Mouse (Mus musculus) limb, embryonic 12.5 days (tissue): ENCODE measurements around the gene Nmt1. TPM values are rescaled to one million over a fixed set of nuclear protein-coding genes. Genes with fewer than 3 reads are reported as not detected.
A peak's percentile ranks its signal among the peaks of the same experiment; 100 is the strongest.

Source experiments
- ATAC-seq: fragments of 200-750 bp; cut with Nextera tagmentation; 2 replicates; pipeline ENCODE4 v1.8.0; 2017; ENCODE audit warnings: low read depth, moderate TSS enrichment; ENCODE audit not compliant: insufficient number of reproducible peaks, insufficient read depth, low FRiP score, low TSS enrichment
- H3K27ac ChIP-seq: fragments of 300-500 bp; sonication (generic); 2 replicates; pipeline ENCODE4 v1.5.1; 2016; ENCODE audit warnings: mild to moderate bottlenecking, moderate library complexity
- H3K27me3 ChIP-seq: fragments of 300-500 bp; sonication (generic); 2 replicates; pipeline ENCODE4 v1.6.1; 2016; ENCODE audit warnings: mild to moderate bottlenecking, moderate library complexity
- H3K36me3 ChIP-seq: fragments of 300-500 bp; sonication (generic); 2 replicates; pipeline ENCODE4 v1.6.1; 2016; ENCODE audit warnings: mild to moderate bottlenecking, moderate library complexity
- H3K4me1 ChIP-seq: fragments of 300-500 bp; sonication (generic); replicated peaks from 2 replicates; pipeline ENCODE4 v1.6.1; 2016
- H3K4me2 ChIP-seq: fragments of 300-500 bp; sonication (generic); 2 replicates; pipeline ENCODE4 v1.6.1; 2016; ENCODE audit warnings: mild to moderate bottlenecking, moderate library complexity
- H3K4me3 ChIP-seq: fragments of 300-500 bp; sonication (generic); replicated peaks from 2 replicates; pipeline ENCODE4 v1.5.1; 2016; ENCODE audit warnings: mild to moderate bottlenecking
- H3K9ac ChIP-seq: fragments of 300-500 bp; sonication (generic); replicated peaks from 2 replicates; pipeline ENCODE4 v1.6.1; 2016; ENCODE audit warnings: mild to moderate bottlenecking, moderate library complexity
- H3K9me3 ChIP-seq: fragments of 300-500 bp; sonication (generic); 2 replicates; pipeline ENCODE4 v1.6.1; 2016; ENCODE audit warnings: mild to moderate bottlenecking, moderate library complexity
- WGBS: fragments of 180-500 bp; shearing (Covaris S2); methylation state at CpG from one replicate; pipeline ENCODE4 v1.1.7; 2016; 5-methylcytosine and 5-hydroxymethylcytosine counted together
- polyA plus RNA-seq: library from polyadenylated mRNA; unstranded; fragments of >200 nt; fragmentation: Nextera tagmentation; extraction: Ambion mirVana; gene quantifications from 2 replicates; pipeline ENCODE4 v1.2.1, GENCODE M21; 2016

The Nmt1 gene
- polyA plus RNA-seq, 1 experiment from 2014 or later: 53.7 TPM

DNA sequence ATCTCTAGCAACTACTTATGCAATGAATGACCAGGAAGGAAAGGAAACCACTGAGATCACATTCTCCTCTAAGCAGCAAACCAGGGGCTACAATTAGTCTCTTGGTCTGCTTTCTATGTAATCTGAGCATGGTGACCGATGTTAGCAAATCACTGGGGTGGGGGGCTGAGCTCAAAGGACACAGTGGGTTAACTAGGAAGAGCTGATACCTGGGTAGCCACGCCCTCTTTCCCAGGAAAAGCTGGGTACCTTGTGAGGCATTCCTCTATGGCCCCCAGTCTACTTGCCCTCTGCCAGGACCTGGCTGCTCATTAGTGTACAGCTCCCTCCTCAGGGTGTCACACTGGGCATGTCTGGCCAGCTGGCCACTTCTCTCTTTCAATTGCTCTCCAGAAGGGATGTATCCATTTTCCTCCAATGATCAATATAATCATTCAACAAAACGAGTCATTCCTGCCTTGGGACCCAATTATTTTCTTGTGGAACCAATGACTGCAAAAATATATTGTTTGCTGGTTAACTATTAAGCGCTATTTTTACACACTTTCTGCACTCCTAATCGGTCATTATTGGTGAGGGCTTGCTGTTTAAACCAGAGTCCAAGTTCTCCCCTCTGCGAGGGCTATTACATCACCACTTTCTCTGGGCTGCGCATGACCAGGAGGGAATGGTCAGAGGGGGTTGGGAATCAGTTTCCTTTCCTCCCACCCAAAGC, 21.5 kb upstream of the Nmt1 start:
- 86% methylated on average over 7 of the region's 7 CpGs for WGBS
- no peaks in the 10 kb centered on the region for H3K27me3 ChIP-seq
- H3K27ac ChIP-seq: no peak overlapping the region
- no peak overlapping the region for H3K4me2 ChIP-seq
- H3K4me1 ChIP-seq: 0 out of 2 replicates have a peak, but pooled peaks cover 8% of the 10 kb centered on the region
- no peak overlapping the region for H3K9ac ChIP-seq
- peaks cover 73% of the 10 kb centered on the region for H3K36me3 ChIP-seq
- ATAC-seq: no peak
- H3K9me3 ChIP-seq: no peaks in the 10 kb centered on the region
- H3K4me3 ChIP-seq: no peak overlapping the region

DNA sequence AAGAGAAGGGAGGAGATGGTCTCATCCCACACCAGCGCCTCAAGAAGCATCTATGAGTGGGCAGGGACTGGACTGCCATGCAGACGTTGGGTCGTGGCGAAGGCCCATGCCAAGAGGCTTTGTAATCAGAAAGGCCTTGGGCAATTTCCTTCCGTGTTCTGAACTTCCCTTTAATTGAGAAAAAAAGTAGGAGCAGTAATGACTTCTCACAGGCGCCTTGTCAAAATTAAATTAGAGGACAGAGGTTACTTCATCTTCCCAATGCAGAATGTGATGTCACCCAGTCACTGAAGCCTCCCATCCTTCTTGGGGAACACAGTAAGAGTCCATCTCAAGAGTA, 21.0 kb upstream of the Nmt1 start:
- Histone ChIP-seq H3K27ac (no peak overlapping the region), H3K9ac (no peak overlapping the region), H3K4me2 (no peak overlapping the region), H3K4me3 (no peak overlapping the region), H3K9me3 (no peaks in the 10 kb centered on the region), H3K36me3 (peaks cover 75% of the 10 kb centered on the region), H3K27me3 (no peaks in the 10 kb centered on the region), H3K4me1 (0 out of 2 replicates have a peak, but pooled peaks cover 8% of the 10 kb centered on the region)
- whole genome bisulfite sequencing: 79% methylated on average over 6 of the region's 6 CpGs
- no peak for ATAC-seq

DNA sequence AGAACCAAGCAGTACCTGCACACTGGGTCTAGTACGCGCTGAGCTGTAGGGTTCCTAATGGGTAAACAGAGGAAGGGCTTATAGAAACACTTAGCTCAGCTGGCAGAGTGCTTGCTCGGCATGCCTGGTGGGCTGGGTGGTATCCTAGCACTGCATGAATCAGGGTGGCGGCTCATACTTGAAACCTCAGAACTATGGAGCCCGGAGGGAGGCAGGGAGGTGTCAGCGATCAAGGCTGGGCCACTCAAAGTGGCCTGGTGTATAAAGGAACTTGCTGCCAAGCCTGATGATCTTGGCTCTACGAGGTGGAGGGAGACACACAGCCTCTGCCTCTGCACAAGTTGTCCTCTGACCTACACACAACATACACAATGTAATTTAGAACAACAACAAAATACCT, 19.4 kb upstream of the Nmt1 start:
- no peak; the same call in 1 of the 2 replicates for ATAC-seq
- Histone ChIP-seq H3K9me3 (no peaks in the 10 kb centered on the region), H3K4me2 (no peak overlapping the region), H3K36me3 (peaks cover 74% of the 10 kb centered on the region), H3K4me3 (no peak overlapping the region), H3K27me3 (no peaks in the 10 kb centered on the region), H3K27ac (no peak overlapping the region), H3K4me1 (0 out of 2 replicates have a peak, but pooled peaks cover 6% of the 10 kb centered on the region), H3K9ac (0 out of 2 replicates have a peak overlapping the region, but pooled peaks have one; percentile 18)
- 91% methylated on average over 7 of the region's 7 CpGs for WGBS

DNA sequence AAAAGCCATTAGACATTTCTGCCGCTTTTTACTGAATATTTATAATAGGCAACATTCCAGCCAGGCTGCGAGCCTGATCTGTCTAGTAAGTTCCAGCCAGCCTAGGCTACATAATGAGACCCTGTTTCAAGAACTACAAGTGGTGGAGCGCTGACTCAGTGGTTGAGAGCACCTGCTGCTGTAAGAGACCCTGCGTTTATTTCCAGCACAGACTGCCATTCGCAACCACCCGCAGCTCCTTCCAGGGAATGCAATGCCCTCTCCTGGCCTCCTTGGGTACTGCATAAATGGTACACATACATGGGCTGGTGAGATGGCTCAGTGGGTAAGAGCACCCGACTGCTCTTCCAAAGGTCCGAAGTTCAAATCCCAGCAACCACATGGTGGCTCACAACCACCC, 18.8 kb upstream of the Nmt1 start:
- no peak overlapping the region for H3K9ac ChIP-seq
- no peaks in the 10 kb centered on the region for H3K9me3 ChIP-seq
- H3K27me3 ChIP-seq: no peaks in the 10 kb centered on the region
- H3K36me3 ChIP-seq: peaks cover 72% of the 10 kb centered on the region
- H3K4me2 ChIP-seq: no peak overlapping the region
- 0 out of 2 replicates have a peak, but pooled peaks cover 5% of the 10 kb centered on the region for H3K4me1 ChIP-seq
- no peak for ATAC-seq
- no peak overlapping the region for H3K27ac ChIP-seq
- 94% methylated on average over 8 of the region's 8 CpGs for WGBS
- no peak overlapping the region for H3K4me3 ChIP-seq

DNA sequence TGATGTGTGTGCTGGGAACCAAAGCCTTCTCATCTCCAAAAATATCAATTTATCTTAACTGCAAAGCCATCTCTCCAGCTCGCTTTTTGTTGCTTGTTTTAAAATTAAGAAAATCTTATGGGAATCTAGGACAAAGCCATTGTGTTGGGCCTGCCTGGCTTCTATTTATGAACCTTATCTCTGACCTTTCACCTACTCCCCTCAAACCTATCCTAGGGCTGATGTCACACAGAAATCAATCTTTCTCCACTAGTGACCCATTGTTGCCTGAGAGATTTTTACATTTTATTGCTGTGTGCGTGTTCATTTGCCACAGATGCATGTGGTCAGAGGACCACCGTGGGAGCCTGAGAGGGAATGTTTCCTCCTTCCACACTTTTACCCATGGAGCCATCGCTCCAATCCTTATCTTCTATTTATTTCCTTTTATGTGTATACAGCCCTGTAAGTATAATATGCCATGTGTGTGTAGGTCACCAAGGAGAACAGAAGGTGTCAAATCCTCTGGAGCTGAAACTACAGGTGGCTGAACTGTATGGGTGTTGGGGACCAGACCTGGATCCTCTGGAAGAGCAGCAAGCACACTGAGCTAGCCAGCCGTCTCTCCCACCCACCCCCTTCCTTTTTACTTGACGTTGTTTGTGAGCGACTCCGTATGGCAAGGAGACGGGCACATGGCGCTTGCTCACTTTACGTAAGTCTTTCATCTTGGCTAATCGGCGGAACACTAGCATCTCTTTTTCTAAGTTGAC, 17.4 kb upstream of the Nmt1 start:
- WGBS: 93% methylated on average over 13 of the region's 13 CpGs
- no peak overlapping the region for H3K27ac ChIP-seq
- H3K9me3 ChIP-seq: no peaks in the 10 kb centered on the region
- peaks cover 15% of the 10 kb centered on the region for H3K4me1 ChIP-seq
- no peak overlapping the region for H3K4me3 ChIP-seq
- ATAC-seq: no peak
- H3K9ac ChIP-seq: no peak overlapping the region
- H3K36me3 ChIP-seq: peaks cover 73% of the 10 kb centered on the region
- no peaks in the 10 kb centered on the region for H3K27me3 ChIP-seq
- no peak overlapping the region for H3K4me2 ChIP-seq

DNA sequence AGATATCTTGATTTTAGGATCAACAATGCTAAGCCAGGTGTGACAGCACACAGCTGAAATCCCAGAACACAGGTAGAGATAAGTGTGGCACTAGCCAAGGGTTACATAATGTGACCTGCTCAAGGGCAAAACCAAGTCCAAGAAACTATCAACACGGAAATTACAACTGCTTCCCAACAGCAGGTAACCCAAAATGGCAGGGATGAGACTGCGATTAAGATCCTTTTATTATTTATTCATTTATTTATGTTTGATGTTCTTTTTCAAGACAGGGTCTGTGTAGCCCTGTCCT, 16.8 kb upstream of the Nmt1 start:
- 94% methylated on average over 2 of the region's 2 CpGs for WGBS
- no peak for ATAC-seq
- peaks cover 74% of the 10 kb centered on the region for H3K36me3 ChIP-seq
- H3K4me3 ChIP-seq: no peak overlapping the region
- no peak overlapping the region for H3K4me2 ChIP-seq
- H3K9ac ChIP-seq: no peak overlapping the region
- H3K9me3 ChIP-seq: no peaks in the 10 kb centered on the region
- H3K27ac ChIP-seq: no peak overlapping the region
- peaks cover 20% of the 10 kb centered on the region for H3K4me1 ChIP-seq
- no peaks in the 10 kb centered on the region for H3K27me3 ChIP-seq

DNA sequence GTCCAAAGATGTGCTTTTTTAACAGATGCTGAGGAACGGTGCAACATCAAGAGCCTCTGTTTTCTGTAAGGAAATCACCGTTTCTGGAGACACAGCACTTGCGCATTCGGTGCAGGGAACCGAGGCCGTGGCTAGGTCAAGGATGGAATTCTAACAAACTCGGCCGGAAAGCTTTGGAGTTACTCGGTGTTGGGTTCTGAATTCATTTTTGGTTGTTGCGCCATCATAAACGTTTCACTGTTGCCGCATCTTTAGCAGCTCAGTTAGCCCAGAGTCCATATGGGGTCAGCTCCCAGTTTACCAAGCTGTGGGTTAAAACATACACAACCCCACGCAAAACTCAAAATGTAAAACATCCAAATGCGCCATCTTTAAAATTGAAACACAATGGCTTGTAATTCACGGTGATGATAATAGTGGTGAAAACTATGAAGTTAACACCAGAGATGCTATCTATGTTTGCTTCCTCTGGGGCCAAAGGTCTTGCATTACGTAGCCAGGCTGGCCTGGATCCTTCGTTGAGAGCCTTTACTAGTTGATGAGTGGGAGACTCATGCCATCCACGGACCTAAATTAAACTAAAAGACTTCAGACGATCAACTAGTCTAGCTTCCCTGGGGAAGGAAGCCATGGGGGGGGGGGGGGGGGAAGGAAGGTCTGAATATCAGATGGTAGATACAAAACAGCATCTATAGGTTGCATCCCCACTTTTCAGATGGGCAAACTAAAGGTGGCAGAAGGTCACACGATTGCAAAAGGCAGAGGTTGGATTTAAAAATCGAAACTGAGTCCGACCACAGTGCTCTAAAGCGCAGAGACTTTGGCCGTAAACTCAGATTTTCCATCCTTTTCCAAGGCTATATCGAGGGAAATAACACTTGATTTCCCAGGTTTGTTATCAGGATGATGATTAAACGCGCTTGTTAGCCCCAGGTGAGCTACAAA, 11.8 kb upstream of the Nmt1 start:
- H3K27me3 ChIP-seq: no peaks in the 10 kb centered on the region
- peak overlapping the region; percentile 90 for H3K9ac ChIP-seq
- ATAC-seq: no peak
- 50% methylated on average over 27 of the region's 27 CpGs for WGBS
- H3K27ac ChIP-seq: peak overlapping the region; percentile 95
- peaks cover 38% of the 10 kb centered on the region for H3K36me3 ChIP-seq
- peaks cover 23% of the 10 kb centered on the region for H3K4me1 ChIP-seq
- no peaks in the 10 kb centered on the region for H3K9me3 ChIP-seq
- peak overlapping the region; percentile 68 for H3K4me3 ChIP-seq
- H3K4me2 ChIP-seq: peak overlapping the region; percentile 77

DNA sequence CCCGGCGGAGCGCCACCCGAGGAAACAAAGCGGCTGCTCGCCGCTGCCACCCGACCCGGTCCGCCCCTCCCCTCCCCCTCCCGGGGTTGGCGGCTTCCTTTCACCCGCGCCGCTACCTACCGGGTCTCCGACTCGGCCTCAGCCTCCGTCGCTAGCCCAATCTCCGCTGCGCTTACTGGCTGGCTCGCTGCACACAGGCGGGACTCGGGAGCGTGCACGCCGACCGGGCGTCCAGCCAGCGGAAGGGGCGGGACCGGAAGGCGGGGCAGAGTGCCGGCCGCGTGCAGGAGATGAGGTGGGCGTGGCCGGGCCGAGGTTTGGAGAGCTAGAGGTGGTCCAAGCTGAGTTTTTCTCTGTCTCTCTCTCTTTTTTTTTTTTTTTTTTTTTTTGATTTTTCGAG, 11.1 kb upstream of the Nmt1 start:
- H3K4me3 ChIP-seq: peak overlapping the region; percentile 68
- peak; percentile 96 for ATAC-seq
- under 1% methylated on average over 40 of the region's 41 CpGs for WGBS
- peak overlapping the region; percentile 90 for H3K9ac ChIP-seq
- H3K4me2 ChIP-seq: peak overlapping the region; percentile 77
- H3K4me1 ChIP-seq: peaks cover 23% of the 10 kb centered on the region
- no peaks in the 10 kb centered on the region for H3K9me3 ChIP-seq
- H3K27ac ChIP-seq: peak overlapping the region; percentile 95
- no peaks in the 10 kb centered on the region for H3K27me3 ChIP-seq
- peaks cover 32% of the 10 kb centered on the region for H3K36me3 ChIP-seq

DNA sequence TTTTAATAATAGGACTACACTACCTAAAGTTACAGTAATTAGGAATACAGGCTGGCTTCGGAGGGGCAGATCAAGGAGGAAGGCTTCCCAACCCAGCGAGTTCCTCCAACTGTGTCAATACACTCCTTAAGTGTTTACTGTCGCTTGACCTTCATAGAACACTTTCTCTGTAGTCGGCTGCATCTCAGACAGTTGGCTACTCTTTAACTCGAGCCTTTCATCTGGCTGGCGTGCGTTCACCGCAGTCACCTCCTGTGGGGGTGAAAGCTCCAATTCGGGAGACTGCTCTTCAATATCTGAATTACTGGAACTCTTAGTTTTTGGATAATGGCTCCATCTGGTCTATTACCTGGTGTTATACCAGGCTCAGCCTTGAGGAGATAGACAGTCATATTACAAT, 10.3 kb upstream of the Nmt1 start:
- Histone ChIP-seq H3K27ac (0 out of 2 replicates have a peak overlapping the region, but pooled peaks have one; percentile 17), H3K9ac (no peak overlapping the region), H3K4me2 (no peak overlapping the region), H3K4me1 (peaks cover 23% of the 10 kb centered on the region), H3K36me3 (peaks cover 30% of the 10 kb centered on the region), H3K27me3 (no peaks in the 10 kb centered on the region), H3K4me3 (no peak overlapping the region), H3K9me3 (no peaks in the 10 kb centered on the region)
- WGBS: 72% methylated on average over 9 of the region's 9 CpGs
- ATAC-seq: no peak

DNA sequence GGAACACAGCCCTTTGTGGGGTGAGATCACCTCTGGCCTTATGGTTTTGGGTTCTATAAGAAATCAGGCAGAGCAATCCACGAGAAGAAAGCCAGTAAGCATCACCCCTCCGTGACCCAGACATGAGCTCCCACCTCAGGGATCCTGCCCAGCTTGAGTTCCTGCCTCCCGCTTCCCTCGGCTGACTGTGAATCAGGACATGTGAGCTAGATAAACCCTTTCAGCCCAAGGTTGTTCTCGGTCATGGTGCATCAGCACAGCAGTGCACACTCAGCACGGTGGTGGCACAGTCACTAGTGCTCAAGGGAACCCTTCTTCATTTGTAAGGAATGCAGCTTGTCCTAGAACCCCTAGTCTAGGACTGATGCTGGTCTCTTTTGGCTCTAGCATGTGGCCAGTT, 9.1 kb upstream of the Nmt1 start:
- peaks cover 23% of the 10 kb centered on the region for H3K4me1 ChIP-seq
- H3K4me3 ChIP-seq: no peak overlapping the region
- H3K27ac ChIP-seq: peak overlapping the region; percentile 41; the same call in 1 of the 2 replicates
- H3K9ac ChIP-seq: no peak overlapping the region
- no peaks in the 10 kb centered on the region for H3K9me3 ChIP-seq
- H3K36me3 ChIP-seq: peaks cover 23% of the 10 kb centered on the region
- ATAC-seq: no peak
- no peaks in the 10 kb centered on the region for H3K27me3 ChIP-seq
- H3K4me2 ChIP-seq: no peak overlapping the region
- 74% methylated on average over 6 of the region's 6 CpGs for WGBS

DNA sequence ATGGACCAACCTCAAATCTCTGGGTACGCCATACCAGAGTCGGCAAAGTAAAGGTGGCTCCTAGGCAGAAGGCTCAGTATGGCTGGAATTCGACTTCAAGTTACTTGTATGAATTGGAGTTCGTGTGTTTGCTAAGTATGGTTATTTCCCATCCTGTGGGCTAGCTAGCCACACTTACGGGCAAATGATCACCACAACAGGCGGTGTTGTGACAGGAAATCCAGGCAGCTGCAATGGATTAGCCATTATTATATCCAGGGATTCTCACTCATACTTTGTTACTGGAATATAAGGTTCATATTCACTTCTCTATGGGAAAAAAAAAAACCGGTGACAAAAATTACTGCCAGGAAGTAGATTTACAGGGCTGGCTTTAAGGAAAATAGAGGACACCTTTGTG, 8.7 kb upstream of the Nmt1 start:
- Histone ChIP-seq H3K9ac (no peak overlapping the region), H3K4me2 (no peak overlapping the region), H3K4me1 (peaks cover 23% of the 10 kb centered on the region), H3K27ac (peak overlapping the region; percentile 41; the same call in 1 of the 2 replicates), H3K27me3 (no peaks in the 10 kb centered on the region), H3K9me3 (no peaks in the 10 kb centered on the region), H3K36me3 (peaks cover 26% of the 10 kb centered on the region), H3K4me3 (no peak overlapping the region)
- ATAC-seq: no peak
- WGBS: 66% methylated on average over 7 of the region's 7 CpGs
